Mouse (Mus musculus) kidney, postnatal 14 days (tissue): ENCODE results near the gene Pknox1.
A peak's percentile ranks its signal among the peaks of the same experiment; 100 is the strongest.

Experiments
- DNase-seq: peaks from one replicate; pipeline ENCODE4 v3.0.0; 2022; ENCODE audit warnings: mixed read lengths

The Pknox1 gene

DNA sequence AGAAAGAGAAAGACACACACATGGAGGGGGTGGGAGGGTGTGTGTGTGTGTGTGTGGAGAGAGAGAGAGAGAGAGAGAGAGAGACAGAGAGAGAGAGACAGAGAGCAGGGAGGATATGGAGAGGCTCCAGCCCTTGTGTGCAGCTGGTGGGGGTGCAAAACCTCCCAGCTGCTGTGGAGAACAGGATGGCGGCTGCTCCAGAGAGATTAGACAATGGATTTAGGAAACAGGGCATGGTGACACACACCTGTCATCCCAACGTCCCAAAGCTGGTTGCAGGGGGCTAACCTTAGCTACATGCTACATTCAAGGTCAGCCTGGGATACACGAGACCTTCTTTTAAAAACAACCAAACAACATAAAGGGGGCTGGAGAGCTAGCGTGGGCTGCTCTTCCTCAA is 8.3 kb upstream of the Pknox1 start:
- DNase-seq = no peak

DNA sequence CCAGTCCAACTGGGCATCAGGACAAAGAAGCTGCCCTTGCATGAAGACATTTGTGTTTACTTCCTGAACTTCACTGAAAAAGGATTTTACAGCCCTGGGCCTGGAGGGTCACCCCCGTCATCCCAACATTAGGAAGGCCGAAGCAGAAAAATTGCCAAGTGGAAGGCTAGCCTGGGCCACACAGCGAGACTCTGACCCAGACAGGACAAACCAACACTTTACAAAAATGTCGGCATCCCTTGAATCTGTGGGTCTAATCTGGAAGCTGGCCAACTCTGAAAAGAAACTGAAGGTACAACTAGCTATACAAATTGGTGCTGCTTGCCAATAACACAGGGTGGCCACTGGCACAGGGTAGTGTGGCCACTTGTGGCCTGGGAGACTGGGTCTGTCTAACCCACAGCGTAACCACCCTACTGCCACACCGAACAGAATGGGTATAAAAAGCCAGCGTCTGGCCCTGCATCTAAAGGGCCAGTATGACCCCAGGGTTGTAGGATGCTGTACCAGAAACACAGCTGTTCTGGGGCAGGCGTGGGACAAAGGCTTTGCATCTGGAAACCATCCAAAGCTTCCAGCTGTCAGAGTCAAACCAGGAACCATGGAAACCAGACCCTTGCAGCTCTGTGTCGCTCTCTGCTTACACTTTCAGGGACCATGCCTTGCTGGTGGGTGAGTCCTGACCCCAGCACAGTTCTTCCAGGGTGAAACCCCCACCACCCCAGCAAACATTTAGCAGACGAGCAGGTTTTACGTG is 7.2 kb upstream of the Pknox1 start:
- DNase-seq = peak; percentile 71

DNA sequence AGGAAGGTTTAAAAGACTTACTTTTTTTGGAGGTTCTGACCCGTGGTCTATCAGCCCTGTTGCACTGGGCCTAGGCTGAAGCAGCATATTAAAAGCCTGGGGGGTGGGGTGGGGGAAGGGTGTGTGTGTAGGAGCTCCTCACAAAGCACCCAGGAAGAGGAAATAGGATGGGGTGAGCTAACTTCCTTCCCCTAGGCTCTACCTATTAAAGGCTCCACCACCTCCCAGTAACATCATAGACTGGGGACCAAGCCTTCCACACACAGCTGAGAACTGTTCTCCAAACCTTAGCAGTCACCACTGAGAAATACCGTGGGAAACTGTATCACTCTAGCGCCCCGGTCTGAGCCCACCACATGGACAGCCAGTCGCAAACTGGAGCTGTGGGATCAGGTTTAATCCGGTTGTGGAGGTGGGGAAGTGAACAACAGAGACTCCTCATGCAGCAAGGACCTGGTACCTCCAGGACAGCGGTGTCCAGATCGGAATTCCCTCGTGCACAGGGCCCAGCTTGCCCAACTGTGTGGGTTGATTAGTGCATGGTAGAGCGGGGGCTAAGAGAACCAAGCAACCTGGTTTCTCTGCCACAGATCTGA is 6.5 kb upstream of the Pknox1 start:
- no peak for DNase-seq

DNA sequence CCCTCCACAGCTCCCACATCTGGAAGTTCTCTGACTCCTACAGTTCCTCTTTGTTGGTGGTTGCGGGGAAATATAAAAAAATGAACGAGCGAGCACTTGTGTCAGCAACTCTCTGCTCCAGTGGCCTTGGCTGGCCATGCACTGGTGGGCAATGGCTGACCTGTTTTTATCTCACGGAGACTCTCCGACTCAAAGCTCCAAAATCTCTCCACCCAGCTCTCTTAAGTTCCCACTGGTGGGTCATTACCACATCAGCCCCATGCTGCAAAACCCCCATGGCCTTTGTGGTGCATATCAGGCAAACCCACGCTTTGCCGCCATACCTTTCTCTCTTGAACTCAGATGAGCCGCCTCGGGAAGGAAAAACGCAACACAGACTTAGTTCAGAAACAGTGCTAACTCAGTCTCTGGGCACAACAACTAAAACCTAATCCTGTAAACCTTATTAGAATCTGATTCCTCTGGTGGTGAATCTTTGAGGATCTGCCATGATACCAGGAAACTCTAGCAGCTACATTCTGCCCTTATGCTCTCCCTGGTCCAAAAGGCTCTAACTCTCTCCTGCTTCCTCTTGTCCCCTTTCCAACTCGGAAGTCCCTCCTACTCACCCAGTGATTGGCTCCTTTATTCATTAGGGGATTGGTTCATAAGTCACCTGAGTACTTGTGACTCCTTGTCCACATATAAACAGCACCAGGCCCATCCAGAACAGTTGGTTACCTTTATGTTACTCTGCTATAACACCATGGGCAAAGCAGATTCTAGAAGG is 5.3 kb upstream of the Pknox1 start:
- DNase-seq = no peak

DNA sequence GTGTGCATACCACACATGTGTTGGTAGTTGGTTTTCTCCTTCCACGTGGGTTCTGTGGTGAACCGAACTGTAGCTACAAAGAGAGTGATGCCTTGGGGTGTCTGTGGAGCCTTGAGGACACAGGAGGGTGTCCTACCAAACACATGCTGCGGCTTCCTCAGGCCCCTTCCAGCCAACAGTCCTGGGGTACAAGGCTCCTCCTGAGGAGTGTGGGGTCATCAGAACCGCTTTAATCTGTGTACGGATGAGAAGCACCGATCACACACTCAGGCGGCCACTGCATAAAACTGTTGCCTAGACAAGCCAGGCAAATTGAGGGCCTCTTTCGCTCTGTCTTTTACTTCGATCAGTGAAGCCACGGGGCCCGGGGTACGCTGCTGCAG is 911 bp upstream of the Pknox1 start:
- DNase-seq = peak; percentile 52

DNA sequence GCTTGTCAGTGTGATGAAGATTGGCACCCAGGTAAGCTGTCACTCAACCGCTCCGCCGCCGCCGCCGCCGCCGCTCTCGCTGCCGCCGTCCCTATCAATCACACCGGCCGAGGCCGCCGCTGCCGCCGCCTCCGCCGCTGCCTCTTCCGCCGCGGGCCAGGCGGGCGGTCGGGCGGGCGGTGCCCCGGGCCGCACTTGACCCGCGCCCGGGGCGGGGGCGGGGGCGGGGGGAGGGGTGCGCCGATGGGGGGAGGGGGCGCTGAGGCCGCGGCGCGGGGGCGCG is 265 bp downstream of the Pknox1 start:
- no peak for DNase-seq

DNA sequence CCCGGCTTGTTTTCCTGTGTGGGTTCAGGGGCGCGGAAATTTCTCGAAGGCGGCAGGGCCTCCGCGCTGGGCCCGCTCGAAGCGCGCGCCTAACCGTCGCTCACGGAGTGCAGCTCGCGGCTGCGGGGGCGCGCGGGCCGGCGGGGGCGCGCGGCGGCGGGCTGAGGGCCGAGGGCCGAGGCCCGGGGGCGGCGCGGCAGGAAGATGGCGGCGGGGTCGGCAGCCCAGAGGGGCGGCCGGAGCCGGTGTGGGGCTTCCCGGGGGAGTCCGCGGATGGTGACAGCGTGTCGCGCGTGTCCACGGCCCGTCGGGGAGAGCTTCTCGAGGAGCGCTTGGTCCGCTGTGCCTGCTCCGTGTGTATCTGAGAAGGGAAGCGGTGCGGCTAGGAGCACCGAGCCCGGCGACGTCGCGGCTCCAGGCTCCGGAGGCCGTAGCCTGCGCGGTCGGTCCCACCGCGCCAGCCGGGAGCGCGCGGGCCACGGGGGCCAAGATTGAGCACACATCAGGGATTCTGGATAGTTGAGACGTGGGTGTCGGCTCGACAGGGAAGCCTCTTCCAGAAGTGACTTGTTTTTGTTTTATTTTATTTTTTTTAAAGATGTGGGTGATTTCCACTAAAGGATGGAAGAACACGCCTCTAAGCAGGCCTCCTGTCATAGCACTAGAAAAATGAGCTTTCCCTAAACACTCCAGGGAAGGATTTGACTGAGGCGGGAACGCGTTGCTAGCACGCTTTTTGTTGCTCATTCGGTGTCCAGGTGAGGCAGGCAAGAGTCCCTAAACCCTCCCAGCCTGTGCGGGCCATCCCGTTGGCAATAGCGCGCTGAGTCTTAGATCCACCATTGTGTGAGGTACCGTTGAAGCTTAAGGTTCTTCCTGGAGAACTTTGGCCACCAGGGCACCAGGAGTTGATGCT is 865 bp downstream of the Pknox1 start:
- peak; percentile 83 for DNase-seq

DNA sequence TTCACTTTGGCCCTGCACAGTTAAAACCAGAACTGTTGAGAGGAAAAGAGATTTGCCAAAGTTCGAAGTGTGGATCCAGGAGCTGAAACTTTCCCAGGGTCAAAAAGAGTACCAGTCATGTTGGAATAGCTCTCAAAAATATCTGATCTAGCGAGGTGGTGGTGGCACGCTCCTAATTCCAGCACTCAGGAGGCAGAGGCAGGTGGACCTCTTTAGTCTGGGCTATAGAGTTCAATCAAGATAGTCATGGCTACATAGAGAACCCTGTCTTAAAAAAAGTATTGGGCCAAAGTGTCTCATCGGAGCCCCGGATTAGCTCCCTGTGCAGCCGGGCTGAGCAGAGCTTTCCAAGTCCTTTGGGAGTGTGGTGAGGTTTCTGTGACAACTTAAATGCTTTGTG is 1.7 kb downstream of the Pknox1 start:
- DNase-seq = no peak

DNA sequence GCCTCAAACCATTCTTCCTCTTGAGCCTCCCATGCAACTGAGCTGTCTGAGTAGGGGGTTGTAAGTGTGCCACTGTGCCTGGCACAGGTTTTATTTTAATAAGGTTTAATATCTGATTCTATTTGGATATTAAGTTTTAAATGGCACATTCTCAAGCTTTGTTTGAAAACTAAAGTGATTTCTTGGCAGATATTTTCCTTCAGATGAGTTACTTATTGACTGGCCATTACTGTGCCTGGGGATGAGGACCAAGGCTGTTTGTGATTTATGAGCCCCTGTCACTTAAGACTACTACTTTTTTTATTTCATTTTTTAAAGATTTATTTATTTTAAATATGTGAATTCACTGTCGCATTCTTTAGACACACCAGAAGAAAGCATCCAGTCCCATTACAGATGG is 5.2 kb downstream of the Pknox1 start:
- no peak for DNase-seq

DNA sequence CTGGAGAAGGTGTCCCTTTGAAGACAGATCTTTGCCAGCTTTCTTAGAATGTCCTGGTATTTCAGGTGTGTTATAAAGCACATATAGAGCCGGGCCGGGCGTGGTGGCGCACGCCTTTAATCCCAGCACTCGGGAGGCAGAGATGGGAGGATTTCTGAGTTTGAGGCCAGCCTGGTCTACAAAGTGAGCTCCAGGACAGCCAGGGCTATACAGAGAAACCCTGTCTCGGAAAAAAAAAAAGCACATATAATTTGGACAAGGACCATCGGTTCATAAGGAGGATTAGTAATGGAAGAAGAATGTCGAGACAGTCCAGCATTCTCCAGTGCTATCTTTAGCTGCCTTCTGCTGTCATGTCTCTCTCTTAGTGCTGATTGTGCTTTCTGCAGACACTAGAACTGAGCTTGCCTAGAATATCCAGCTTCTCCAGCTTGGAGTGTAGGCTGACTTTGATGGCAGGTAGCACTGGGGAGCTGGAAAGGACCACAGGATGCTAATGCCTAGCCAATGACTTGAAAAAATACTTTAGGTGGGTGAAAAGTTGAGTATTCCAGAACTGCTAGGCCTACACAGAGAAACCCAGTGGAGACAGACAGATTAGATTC is 5.9 kb downstream of the Pknox1 start:
- DNase-seq = peak; percentile 53

DNA sequence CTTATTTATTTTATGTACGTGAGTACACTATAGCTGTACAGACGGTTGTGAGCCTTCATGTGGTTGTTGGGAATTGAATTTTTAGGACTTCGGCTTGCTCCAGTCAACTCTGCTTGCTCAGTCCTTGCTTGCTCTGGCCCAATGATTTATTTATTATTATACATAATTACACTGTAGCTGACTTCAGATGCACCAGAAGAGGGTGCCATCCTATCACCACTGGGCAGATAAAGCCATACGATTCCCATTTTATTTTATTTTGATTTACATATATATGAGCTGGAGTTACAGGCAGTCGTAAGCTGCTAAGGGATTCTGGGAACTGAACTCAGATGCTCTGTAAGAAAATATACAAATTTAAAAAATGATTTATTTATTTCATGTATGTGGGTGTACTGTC is 7.2 kb downstream of the Pknox1 start:
- no peak for DNase-seq

DNA sequence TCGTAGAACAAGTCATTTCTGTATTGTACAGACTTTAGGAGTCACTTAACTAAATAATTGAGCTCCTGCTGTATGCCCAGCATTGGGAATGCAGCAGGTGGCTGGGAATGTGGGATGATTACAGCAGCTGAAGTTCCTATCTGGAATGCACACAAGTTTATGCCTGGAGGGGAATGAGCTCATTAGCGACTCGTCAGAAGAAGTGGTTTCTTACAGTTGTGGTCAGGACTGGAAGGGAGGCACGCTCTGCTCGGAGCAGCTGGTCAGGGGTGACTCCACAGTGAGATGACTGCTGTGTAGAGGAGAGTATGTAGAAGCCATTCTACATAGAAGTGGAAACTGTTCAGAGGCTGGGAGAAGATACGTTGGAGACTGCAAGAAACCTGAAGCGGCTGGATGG is 10.1 kb downstream of the Pknox1 start:
- DNase-seq = no peak

DNA sequence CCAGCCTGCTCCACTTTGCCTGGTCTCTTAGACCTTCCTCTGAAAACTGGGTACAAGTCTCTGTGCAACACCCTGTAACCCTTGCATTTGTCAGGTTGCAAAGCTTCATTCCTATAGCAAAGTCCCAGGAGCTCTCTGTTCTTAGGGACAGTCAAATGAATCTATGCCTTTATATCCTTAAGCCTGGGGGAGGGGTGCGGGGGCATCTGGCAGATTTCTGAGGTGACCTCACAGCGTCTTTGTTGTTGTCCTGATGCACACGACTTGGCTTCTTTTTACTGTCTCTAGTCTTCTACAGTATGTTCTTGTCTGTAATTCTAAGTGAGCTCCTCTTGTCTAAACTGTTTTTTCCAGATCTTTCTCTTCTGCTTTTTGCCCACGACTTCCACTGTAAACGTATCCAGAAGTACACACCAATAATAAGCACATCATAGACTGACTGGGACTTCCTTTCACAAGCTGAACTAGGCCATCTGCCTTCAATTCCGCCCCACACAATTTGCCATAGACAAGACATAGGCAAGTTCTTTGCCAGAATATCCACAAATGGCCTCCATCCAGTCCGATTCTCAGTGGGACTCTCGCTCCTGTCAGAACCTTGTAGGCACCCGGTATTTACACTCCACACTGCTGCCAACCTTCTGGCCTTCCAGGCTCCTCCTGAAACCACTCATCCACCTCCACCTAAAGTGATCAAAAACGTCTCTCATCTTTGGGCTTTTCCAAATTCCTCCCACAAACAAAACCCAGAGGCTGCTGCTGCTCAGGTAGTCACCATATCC is 12.1 kb downstream of the Pknox1 start:
- DNase-seq = no peak

DNA sequence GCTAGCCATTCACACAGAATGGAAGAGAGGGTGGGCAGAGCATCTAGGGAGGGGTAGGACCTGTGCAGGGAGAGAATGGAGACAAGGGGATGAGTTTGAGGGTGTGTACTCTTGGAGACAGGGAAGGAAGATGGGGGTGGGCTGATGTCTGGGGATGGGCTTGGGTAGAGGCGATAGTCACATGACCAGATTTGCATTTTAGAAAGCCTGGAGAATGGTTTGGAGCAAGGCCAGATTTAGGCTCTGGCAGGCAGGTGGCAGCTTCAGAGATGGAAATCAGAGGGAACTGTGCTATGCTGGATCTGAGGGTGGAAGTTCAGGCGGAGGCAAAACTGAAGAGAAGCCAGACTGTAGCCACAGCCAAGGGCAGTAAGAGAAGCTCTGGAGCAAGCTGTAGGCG is 15.8 kb downstream of the Pknox1 start:
- no peak for DNase-seq

DNA sequence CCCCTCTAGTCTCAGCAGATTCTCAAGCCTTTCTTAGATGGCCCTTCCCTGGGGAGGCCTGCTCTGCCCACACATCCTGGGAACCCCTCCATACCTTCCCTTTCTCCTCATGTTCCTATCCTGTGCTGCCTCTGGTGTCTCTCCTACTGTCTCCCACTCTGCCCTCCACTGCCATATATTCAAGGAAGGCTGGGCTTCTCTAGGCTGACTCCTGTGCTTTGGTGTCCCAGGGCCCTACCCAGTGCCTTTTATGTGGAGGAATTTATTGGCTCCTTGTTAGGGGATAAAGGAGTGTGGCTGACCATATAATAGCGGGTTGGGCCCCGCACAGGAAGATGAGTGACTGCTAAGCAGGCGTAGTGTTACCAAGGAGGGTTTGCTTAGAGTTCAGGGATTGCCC is 18.7 kb downstream of the Pknox1 start:
- no peak for DNase-seq

DNA sequence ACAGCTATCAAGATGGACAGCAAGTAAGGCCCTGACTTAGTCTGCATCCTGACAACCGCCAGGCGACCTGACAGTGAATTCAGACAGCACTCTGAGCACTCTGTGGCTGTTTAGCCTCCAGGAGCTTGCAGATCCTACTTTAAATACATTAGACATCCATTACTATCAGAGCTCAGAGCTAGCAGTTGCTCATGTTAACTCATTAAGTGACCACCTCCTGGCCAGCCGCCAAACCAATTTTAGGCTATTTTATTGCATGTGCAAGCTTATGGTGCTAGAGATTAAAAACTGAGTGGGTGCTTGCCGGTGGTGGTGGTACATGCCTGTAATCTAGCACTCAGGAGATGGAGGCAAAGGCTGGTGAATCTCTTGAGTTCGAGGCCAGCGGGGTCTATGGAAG is 19.2 kb downstream of the Pknox1 start:
- DNase-seq = no peak

DNA sequence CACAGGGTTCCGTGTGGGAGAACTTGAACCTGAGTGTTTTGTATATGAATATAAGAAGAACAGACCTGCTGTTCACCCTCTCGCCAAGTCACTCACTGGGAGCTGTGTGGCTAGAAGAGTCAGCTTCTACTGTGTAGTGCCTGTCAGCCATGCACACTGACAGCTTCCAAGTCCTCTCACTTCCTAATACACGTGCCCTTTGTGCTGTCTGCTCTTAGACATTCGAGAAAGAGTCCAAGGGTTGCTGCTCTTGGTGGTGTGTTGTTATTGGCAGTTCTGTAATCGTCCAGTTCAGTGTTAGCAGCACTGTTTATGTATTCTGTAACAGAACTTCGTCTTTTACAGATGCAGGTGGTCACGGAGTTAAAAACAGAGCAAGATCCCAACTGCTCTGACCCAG is 23.6 kb downstream of the Pknox1 start:
- DNase-seq = peak; percentile 50

DNA sequence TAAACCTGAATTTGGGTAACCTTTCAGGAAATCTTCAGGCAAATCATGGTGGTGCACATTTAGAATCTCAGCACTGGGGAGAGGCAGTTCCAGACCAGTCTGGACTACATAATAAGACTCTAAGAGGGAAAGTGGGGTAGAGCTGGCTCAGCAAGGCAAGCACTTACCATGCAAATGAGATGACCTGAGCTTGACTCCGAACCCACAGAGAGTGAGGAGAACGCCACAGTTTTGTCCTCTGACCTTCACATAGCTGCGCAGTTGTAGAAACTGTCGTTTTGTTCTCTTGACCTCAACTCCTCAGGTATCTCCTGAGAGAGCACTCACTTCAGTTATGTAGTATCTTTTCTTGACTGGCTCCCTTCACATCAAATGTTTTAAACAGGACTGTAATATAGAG is 24.2 kb downstream of the Pknox1 start:
- no peak for DNase-seq

DNA sequence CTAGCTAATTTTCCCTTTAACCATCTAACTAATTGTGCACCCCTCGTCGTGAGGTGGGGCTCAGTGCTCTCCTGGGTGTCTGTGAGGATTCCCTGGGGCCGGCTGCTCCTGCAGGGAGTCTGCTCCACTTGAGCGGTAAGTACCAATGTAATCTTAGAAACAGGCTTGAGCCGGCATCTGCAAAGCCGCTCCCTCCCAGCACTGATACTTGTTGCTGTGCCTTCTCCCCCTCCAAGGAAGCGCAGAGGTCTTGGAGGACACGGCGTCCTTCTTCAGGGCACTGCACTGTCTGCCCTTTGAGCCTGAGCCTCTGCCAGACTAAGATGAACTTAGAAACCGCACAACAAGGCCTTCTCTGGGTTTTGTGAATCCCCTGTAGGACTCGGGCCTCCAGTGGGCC is 26.3 kb downstream of the Pknox1 start:
- DNase-seq = no peak

DNA sequence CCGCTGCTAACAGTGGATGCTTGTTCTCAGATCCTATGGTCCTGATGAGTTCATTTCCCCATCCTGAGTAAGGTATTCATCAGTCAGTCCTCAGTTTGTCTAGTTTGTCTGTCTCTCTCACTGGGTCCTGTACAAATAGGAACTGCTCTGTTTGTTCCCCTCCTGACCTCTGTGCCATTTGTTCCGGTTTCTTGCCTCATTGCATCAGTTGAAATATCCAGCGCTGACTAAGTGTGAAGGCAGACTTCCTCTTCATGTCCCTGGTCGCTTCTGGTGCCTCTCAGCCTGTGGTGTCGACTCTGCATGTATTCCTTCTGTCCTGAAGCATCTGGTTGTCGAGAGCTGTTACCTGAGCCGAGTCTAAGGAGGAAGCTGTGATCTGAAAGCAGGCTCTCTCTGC is 30.1 kb downstream of the Pknox1 start:
- no peak for DNase-seq

DNA sequence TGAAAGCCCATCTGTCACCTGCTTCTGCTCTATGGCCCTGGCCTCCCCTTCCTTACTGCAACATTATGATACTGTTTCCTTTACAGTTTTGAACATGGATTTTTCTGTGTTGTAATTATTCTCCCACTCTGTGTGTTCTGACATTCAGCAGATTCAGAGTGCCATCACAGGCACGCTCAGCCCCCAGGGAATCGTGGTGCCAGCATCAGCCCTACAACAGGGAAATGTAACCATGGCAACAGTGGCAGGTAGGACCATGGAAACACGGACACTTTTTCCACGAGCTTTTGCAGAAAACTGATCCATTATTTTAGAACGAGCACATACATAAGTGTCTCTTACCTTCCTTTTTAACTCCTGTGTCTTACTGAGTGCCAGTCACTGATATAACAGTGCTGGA is 30.5 kb downstream of the Pknox1 start:
- DNase-seq = no peak

DNA sequence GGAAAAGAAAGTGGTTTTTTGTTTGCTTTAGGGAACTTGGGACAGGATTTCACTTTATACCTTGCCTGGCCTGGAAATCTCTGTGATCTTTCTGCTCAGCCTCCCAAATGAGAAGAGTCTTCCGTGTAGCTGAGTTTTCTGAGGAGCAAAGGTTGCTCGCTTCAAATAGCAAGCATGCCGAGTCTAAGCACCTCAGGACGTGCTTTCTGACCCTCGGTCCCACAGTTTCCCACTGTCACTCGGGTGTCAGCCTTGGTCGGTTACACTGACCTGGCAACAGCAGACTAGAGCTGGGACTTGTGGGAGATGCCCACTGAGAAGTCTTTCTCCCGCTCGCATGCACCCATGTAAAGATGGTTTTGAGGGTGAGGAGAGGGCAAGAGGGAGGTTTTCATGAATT is 33.4 kb downstream of the Pknox1 start:
- peak; percentile 26 for DNase-seq
